Mouse (Mus musculus): Measurements from ENCODE around the gene Bicral.

DNA sequence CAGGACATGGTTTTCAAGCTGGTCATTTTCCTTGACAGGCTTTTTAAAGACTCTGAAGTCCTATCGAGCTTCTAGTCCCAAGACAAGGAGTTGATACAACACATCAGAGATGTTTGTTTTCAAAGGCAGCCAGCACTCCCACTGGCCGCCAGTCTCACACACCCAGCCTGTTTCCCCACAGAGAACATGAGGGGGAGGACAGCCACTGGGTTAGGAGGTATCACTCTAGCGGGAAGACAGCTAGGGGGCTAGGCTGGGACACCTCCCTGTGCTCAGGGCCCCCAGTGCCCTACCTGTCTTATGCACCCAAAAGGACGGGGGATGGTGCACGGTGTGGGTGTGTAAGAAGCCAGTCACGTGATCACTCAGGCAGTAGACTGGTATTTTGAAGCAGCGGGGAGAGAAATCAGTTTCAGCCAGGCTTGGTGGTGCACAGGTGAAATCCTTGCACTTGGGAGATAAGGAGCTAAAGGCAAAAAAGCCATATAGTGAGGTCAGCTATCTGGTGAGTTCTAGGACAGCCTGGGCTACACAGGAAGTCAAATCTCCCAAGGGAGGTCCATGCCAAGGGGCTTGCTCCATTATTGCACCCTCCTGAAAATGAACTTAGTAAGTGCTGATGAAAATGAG is 6.4 kb upstream of the Bicral start:
- TF ChIP-seq CTCF (conservative IDR thresholded peaks at IDR 0.05; ENCODE audit: low read length): no peak
- TF ChIP-seq NANOG (IDR thresholded peaks at IDR 0.05; ENCODE audit: borderline replicate concordance, low read length): no peak
- TF ChIP-seq POU5F1 (IDR thresholded peaks at IDR 0.05; ENCODE audit: borderline replicate concordance, low read length): no peak
